Mouse (Mus musculus): Measurements from ENCODE around the gene Cd300a.

GRCm38 (mm10) chr11:114873022-114873817 is 16.6 kb upstream of the Cd300a start:
- no peak for TF ChIP-seq CTCF (IDR thresholded peaks at IDR 0.05; ENCODE audit: borderline replicate concordance, insufficient read depth, low read depth, low read length)
- no peak for TF ChIP-seq POLR2A (IDR thresholded peaks at IDR 0.05; ENCODE audit: borderline replicate concordance, insufficient read depth, low read length)
